Mouse (Mus musculus) neural tube, embryonic 12.5 days (tissue): ENCODE measurements at regions not wholly inside any gene's neighbourhood (a gene's known extent, or its start where the extent isn't known, plus 50 kb on each side); places are given as distances from the start of the nearest gene placed in this dataset.
A peak's percentile ranks its signal among the peaks of the same experiment; 100 is the strongest.

Experiments
- ATAC-seq: fragments of 200-750 bp; cut with Nextera tagmentation; 2 replicates; pipeline ENCODE4 v1.8.0; 2017; ENCODE audit warnings: low read depth, mild to moderate bottlenecking, moderate TSS enrichment, moderate library complexity; ENCODE audit not compliant: low FRiP score
- H3K27ac ChIP-seq: fragments of 300-500 bp; sonication (generic); 2 replicates; pipeline ENCODE4 v1.5.1; 2016
- H3K27me3 ChIP-seq: fragments of 300-500 bp; sonication (generic); replicated peaks from 2 replicates; pipeline ENCODE4 v1.6.1; 2016; ENCODE audit warnings: mild to moderate bottlenecking
- H3K36me3 ChIP-seq: fragments of 300-500 bp; sonication (generic); 2 replicates; pipeline ENCODE4 v1.6.1; 2016; ENCODE audit warnings: mild to moderate bottlenecking
- H3K4me1 ChIP-seq: fragments of 300-500 bp; sonication (generic); 2 replicates; pipeline ENCODE4 v1.6.1; 2016
- H3K4me2 ChIP-seq: fragments of 300-500 bp; sonication (generic); replicated peaks from 2 replicates; pipeline ENCODE4 v1.6.1; 2016; ENCODE audit warnings: mild to moderate bottlenecking
- H3K4me3 ChIP-seq: fragments of 300-500 bp; sonication (generic); 2 replicates; pipeline ENCODE4 v1.5.1; 2016
- H3K9ac ChIP-seq: fragments of 300-500 bp; sonication (generic); 2 replicates; pipeline ENCODE4 v1.6.1; 2016; ENCODE audit warnings: mild to moderate bottlenecking
- H3K9me3 ChIP-seq: fragments of 300-500 bp; sonication (generic); 2 replicates; pipeline ENCODE4 v1.6.1; 2016; ENCODE audit warnings: mild to moderate bottlenecking
- WGBS: fragments of 180-500 bp; shearing (Covaris S2); methylation state at CpG from one replicate; pipeline ENCODE4 v1.1.7; 2016; 5-methylcytosine and 5-hydroxymethylcytosine counted together

- no peak overlapping the region for H3K27ac ChIP-seq
- no peak overlapping the region for H3K9ac ChIP-seq
- 0 out of 2 replicates have a peak, but pooled peaks cover 14% of the 10 kb centered on the region for H3K4me1 ChIP-seq
- H3K4me2 ChIP-seq = no peak overlapping the region
- no peaks in the 10 kb centered on the region for H3K36me3 ChIP-seq
- peaks cover 9% of the 10 kb centered on the region; the same call in 1 of the 2 replicates for H3K9me3 ChIP-seq
- ATAC-seq = no peak
- H3K27me3 ChIP-seq = peaks cover 3% of the 10 kb centered on the region; the same call in 1 of the 2 replicates
- 50% methylated on average over 15 of the region's 15 CpGs for WGBS
- no peak overlapping the region for H3K4me3 ChIP-seq
Measured at GRCm38 (mm10) chr12:112369581-112370371, 119.5 kb upstream of the A530016L24Rik start.

GRCm38 (mm10) chr12:112372234-112373050 is 116.8 kb upstream of the A530016L24Rik start:
- Histone ChIP-seq H3K27ac (no peak overlapping the region), H3K4me3 (no peak overlapping the region), H3K9ac (no peak overlapping the region), H3K4me2 (no peak overlapping the region), H3K9me3 (no peaks in the 10 kb centered on the region), H3K4me1 (0 out of 2 replicates have a peak, but pooled peaks cover 14% of the 10 kb centered on the region), H3K27me3 (peaks cover 3% of the 10 kb centered on the region; the same call in 1 of the 2 replicates), H3K36me3 (no peaks in the 10 kb centered on the region)
- no peak for ATAC-seq
- WGBS = 81% methylated on average over 14 of the region's 14 CpGs

GRCm38 (mm10) chr12:112373966-112374365 is 115.3 kb upstream of the A530016L24Rik start:
- ATAC-seq = no peak
- no peak overlapping the region for H3K27ac ChIP-seq
- H3K4me3 ChIP-seq = no peak overlapping the region
- no peak overlapping the region for H3K4me2 ChIP-seq
- H3K9me3 ChIP-seq = no peaks in the 10 kb centered on the region
- no peaks in the 10 kb centered on the region for H3K36me3 ChIP-seq
- H3K4me1 ChIP-seq = peaks cover 21% of the 10 kb centered on the region; the same call in 1 of the 2 replicates
- H3K9ac ChIP-seq = no peak overlapping the region
- peaks cover 7% of the 10 kb centered on the region; the same call in 1 of the 2 replicates for H3K27me3 ChIP-seq
- 86% methylated on average over 7 of the region's 7 CpGs for WGBS

GRCm38 (mm10) chr12:112376236-112376635 is 113.0 kb upstream of the A530016L24Rik start:
- no peaks in the 10 kb centered on the region for H3K36me3 ChIP-seq
- H3K9me3 ChIP-seq = no peaks in the 10 kb centered on the region
- no peak overlapping the region for H3K4me2 ChIP-seq
- no peak overlapping the region for H3K9ac ChIP-seq
- peaks cover 21% of the 10 kb centered on the region; the same call in 1 of the 2 replicates for H3K4me1 ChIP-seq
- ATAC-seq = no peak
- H3K27me3 ChIP-seq = 0 out of 2 replicates have a peak, but pooled peaks cover 7% of the 10 kb centered on the region
- no peak overlapping the region for H3K4me3 ChIP-seq
- WGBS = 87% methylated on average over 5 of the region's 5 CpGs
- no peak overlapping the region for H3K27ac ChIP-seq

GRCm38 (mm10) chr12:112376701-112377100 is 112.5 kb upstream of the A530016L24Rik start:
- H3K27me3 ChIP-seq = 0 out of 2 replicates have a peak, but pooled peaks cover 4% of the 10 kb centered on the region
- no peak overlapping the region for H3K27ac ChIP-seq
- H3K4me2 ChIP-seq = no peak overlapping the region
- no peak overlapping the region for H3K4me3 ChIP-seq
- no peak overlapping the region for H3K9ac ChIP-seq
- ATAC-seq = no peak
- H3K4me1 ChIP-seq = peaks cover 21% of the 10 kb centered on the region; the same call in 1 of the 2 replicates
- no peaks in the 10 kb centered on the region for H3K9me3 ChIP-seq
- no peaks in the 10 kb centered on the region for H3K36me3 ChIP-seq
- 86% methylated on average over 8 of the region's 8 CpGs for WGBS

- no peak overlapping the region for H3K27ac ChIP-seq
- H3K36me3 ChIP-seq = no peaks in the 10 kb centered on the region
- H3K27me3 ChIP-seq = 0 out of 2 replicates have a peak, but pooled peaks cover 4% of the 10 kb centered on the region
- 56% methylated on average over 13 of the region's 13 CpGs for WGBS
- H3K9ac ChIP-seq = no peak overlapping the region
- H3K4me2 ChIP-seq = no peak overlapping the region
- 0 out of 2 replicates have a peak, but pooled peaks have one; percentile 41 for ATAC-seq
- no peaks in the 10 kb centered on the region for H3K9me3 ChIP-seq
- H3K4me1 ChIP-seq = peaks cover 10% of the 10 kb centered on the region; the same call in 1 of the 2 replicates
- no peak overlapping the region for H3K4me3 ChIP-seq
Measured at GRCm38 (mm10) chr12:112378482-112379243, 110.6 kb upstream of the A530016L24Rik start.

- Histone ChIP-seq H3K27ac (no peak overlapping the region), H3K27me3 (no peaks in the 10 kb centered on the region), H3K9ac (no peak overlapping the region), H3K4me3 (no peak overlapping the region), H3K9me3 (0 out of 2 replicates have a peak, but pooled peaks cover 3% of the 10 kb centered on the region), H3K36me3 (no peaks in the 10 kb centered on the region), H3K4me2 (no peak overlapping the region), H3K4me1 (0 out of 2 replicates have a peak, but pooled peaks cover 5% of the 10 kb centered on the region)
- no peak for ATAC-seq
- WGBS = 74% methylated on average over 9 of the region's 9 CpGs
Measured at GRCm38 (mm10) chr12:112387836-112388235, 101.4 kb upstream of the A530016L24Rik start.

GRCm38 (mm10) chr12:112395909-112396308 is 93.3 kb upstream of the A530016L24Rik start:
- Histone ChIP-seq H3K27me3 (no peaks in the 10 kb centered on the region), H3K27ac (no peak overlapping the region), H3K36me3 (no peaks in the 10 kb centered on the region), H3K4me1 (peaks cover 20% of the 10 kb centered on the region), H3K9ac (no peak overlapping the region), H3K4me2 (peak overlapping the region; percentile 22; the same call in 1 of the 2 replicates), H3K9me3 (no peaks in the 10 kb centered on the region), H3K4me3 (no peak overlapping the region)
- 56% methylated on average over 13 of the region's 13 CpGs for WGBS
- ATAC-seq = no peak

GRCm38 (mm10) chr12:112403688-112404240 is 85.5 kb upstream of the A530016L24Rik start:
- WGBS = 53% methylated on average over 11 of the region's 11 CpGs
- Histone ChIP-seq H3K27ac (no peak overlapping the region), H3K9ac (no peak overlapping the region), H3K4me2 (no peak overlapping the region), H3K9me3 (no peaks in the 10 kb centered on the region), H3K27me3 (no peaks in the 10 kb centered on the region), H3K4me1 (peaks cover 13% of the 10 kb centered on the region), H3K36me3 (no peaks in the 10 kb centered on the region), H3K4me3 (no peak overlapping the region)
- peak; percentile 79 for ATAC-seq

GRCm38 (mm10) chr12:112404338-112404737 is 84.9 kb upstream of the A530016L24Rik start:
- WGBS = 71% methylated on average over 12 of the region's 12 CpGs
- Histone ChIP-seq H3K9ac (no peak overlapping the region), H3K36me3 (no peaks in the 10 kb centered on the region), H3K4me2 (no peak overlapping the region), H3K27ac (no peak overlapping the region), H3K9me3 (no peaks in the 10 kb centered on the region), H3K27me3 (0 out of 2 replicates have a peak, but pooled peaks cover 2% of the 10 kb centered on the region), H3K4me1 (peaks cover 13% of the 10 kb centered on the region), H3K4me3 (no peak overlapping the region)
- ATAC-seq = no peak

GRCm38 (mm10) chr12:112405781-112406213 is 83.5 kb upstream of the A530016L24Rik start:
- peak; percentile 60; the same call in 1 of the 2 replicates for ATAC-seq
- Histone ChIP-seq H3K9ac (no peak overlapping the region), H3K27me3 (peaks cover 7% of the 10 kb centered on the region; the same call in 1 of the 2 replicates), H3K27ac (no peak overlapping the region), H3K4me3 (no peak overlapping the region), H3K4me1 (peaks cover 13% of the 10 kb centered on the region), H3K36me3 (no peaks in the 10 kb centered on the region), H3K4me2 (no peak overlapping the region), H3K9me3 (no peaks in the 10 kb centered on the region)
- WGBS = 42% methylated on average over 12 of the region's 12 CpGs
